Mouse (Mus musculus): ENCODE data around the gene Tomm20.

Gene Tomm20

GRCm38 (mm10) chr8:126901612-126902011 lies 44.0 kb downstream of the Tomm20 start:
- H3K36me3 ChIP-seq (ENCODE audit: insufficient read depth, low read length): no peaks in the 10 kb centered on the region
- no peak overlapping the region for H3K4me3 ChIP-seq (replicated peaks; ENCODE audit: low read length)
- TF ChIP-seq POU5F1 (IDR thresholded peaks at IDR 0.05; ENCODE audit: borderline replicate concordance, low read length) (no peak), NANOG (IDR thresholded peaks at IDR 0.05; ENCODE audit: borderline replicate concordance, low read length) (no peak), CTCF (conservative IDR thresholded peaks at IDR 0.05; ENCODE audit: low read length) (no peak)
- H3K4me1 ChIP-seq (replicated peaks; ENCODE audit: low read depth, low read length): peaks cover 5% of the 10 kb centered on the region
- peaks cover 2% of the 10 kb centered on the region; the same call in 1 of the 2 replicates for H3K27me3 ChIP-seq (ENCODE audit: insufficient read depth, low read length)
- no peaks in the 10 kb centered on the region for H3K9me3 ChIP-seq (ENCODE audit: low read length)

GRCm38 (mm10) chr8:126901049-126901448 lies 44.6 kb downstream of the Tomm20 start:
- Histone ChIP-seq H3K9me3 (ENCODE audit: low read length) (no peaks in the 10 kb centered on the region), H3K4me3 (replicated peaks; ENCODE audit: low read length) (no peak overlapping the region), H3K36me3 (ENCODE audit: insufficient read depth, low read length) (no peaks in the 10 kb centered on the region), H3K4me1 (replicated peaks; ENCODE audit: low read depth, low read length) (peaks cover 5% of the 10 kb centered on the region), H3K27me3 (ENCODE audit: insufficient read depth, low read length) (no peaks in the 10 kb centered on the region; the same call in 1 of the 2 replicates)
- TF ChIP-seq NANOG (IDR thresholded peaks at IDR 0.05; ENCODE audit: borderline replicate concordance, low read length): no peak
- TF ChIP-seq POU5F1 (IDR thresholded peaks at IDR 0.05; ENCODE audit: borderline replicate concordance, low read length): no peak
- no peak for TF ChIP-seq CTCF (conservative IDR thresholded peaks at IDR 0.05; ENCODE audit: low read length)

GRCm38 (mm10) chr8:126895133-126895532 lies 50.5 kb downstream of the Tomm20 start:
- TF ChIP-seq CTCF (conservative IDR thresholded peaks at IDR 0.05; ENCODE audit: low read length) (no peak), NANOG (IDR thresholded peaks at IDR 0.05; ENCODE audit: borderline replicate concordance, low read length) (no peak), POU5F1 (IDR thresholded peaks at IDR 0.05; ENCODE audit: borderline replicate concordance, low read length) (no peak)

GRCm38 (mm10) chr8:126887639-126888006 lies 58.0 kb downstream of the Tomm20 start:
- TF ChIP-seq CTCF (conservative IDR thresholded peaks at IDR 0.05; ENCODE audit: low read length): no peak
- no peak for TF ChIP-seq POU5F1 (IDR thresholded peaks at IDR 0.05; ENCODE audit: borderline replicate concordance, low read length)
- no peak for TF ChIP-seq NANOG (IDR thresholded peaks at IDR 0.05; ENCODE audit: borderline replicate concordance, low read length)
- Histone ChIP-seq H3K36me3 (ENCODE audit: insufficient read depth, low read length) (no peaks in the 10 kb centered on the region), H3K4me1 (replicated peaks; ENCODE audit: low read depth, low read length) (no peaks in the 10 kb centered on the region; the same call in 1 of the 2 replicates), H3K9me3 (ENCODE audit: low read length) (no peaks in the 10 kb centered on the region), H3K27me3 (ENCODE audit: insufficient read depth, low read length) (no peaks in the 10 kb centered on the region), H3K4me3 (replicated peaks; ENCODE audit: low read length) (no peak overlapping the region)

More at GRCm38 (mm10) chr8:126895133-126895532, 50.5 kb downstream of the Tomm20 start:
- H3K9me3 ChIP-seq (ENCODE audit: low read length): no peaks in the 10 kb centered on the region
- no peaks in the 10 kb centered on the region for H3K4me1 ChIP-seq (replicated peaks; ENCODE audit: low read depth, low read length)
- H3K27me3 ChIP-seq (ENCODE audit: insufficient read depth, low read length): no peaks in the 10 kb centered on the region; the same call in 1 of the 2 replicates
- H3K4me3 ChIP-seq (replicated peaks; ENCODE audit: low read length): no peak overlapping the region
- H3K36me3 ChIP-seq (ENCODE audit: insufficient read depth, low read length): no peaks in the 10 kb centered on the region

- no peak overlapping the region for H3K4me3 ChIP-seq (replicated peaks; ENCODE audit: low read length)
- TF ChIP-seq POU5F1 (IDR thresholded peaks at IDR 0.05; ENCODE audit: borderline replicate concordance, low read length) (no peak), NANOG (IDR thresholded peaks at IDR 0.05; ENCODE audit: borderline replicate concordance, low read length) (no peak), CTCF (conservative IDR thresholded peaks at IDR 0.05; ENCODE audit: low read length) (no peak)
- H3K4me1 ChIP-seq (replicated peaks; ENCODE audit: low read depth, low read length): no peaks in the 10 kb centered on the region; the same call in 1 of the 2 replicates
- no peaks in the 10 kb centered on the region for H3K36me3 ChIP-seq (ENCODE audit: insufficient read depth, low read length)
- 0 out of 2 replicates have a peak, but pooled peaks cover 3% of the 10 kb centered on the region for H3K9me3 ChIP-seq (ENCODE audit: low read length)
- H3K27me3 ChIP-seq (ENCODE audit: insufficient read depth, low read length): no peaks in the 10 kb centered on the region
Measured at GRCm38 (mm10) chr8:126886741-126887638, 58.7 kb downstream of the Tomm20 start.

GRCm38 (mm10) chr8:126885554-126886485 lies 59.8 kb downstream of the Tomm20 start:
- no peaks in the 10 kb centered on the region for H3K36me3 ChIP-seq (ENCODE audit: insufficient read depth, low read length)
- no peak overlapping the region for H3K4me3 ChIP-seq (replicated peaks; ENCODE audit: low read length)

GRCm38 (mm10) chr8:126884202-126884926 lies 61.3 kb downstream of the Tomm20 start:
- Histone ChIP-seq H3K4me3 (replicated peaks; ENCODE audit: low read length) (no peak overlapping the region), H3K36me3 (ENCODE audit: insufficient read depth, low read length) (no peaks in the 10 kb centered on the region), H3K4me1 (replicated peaks; ENCODE audit: low read depth, low read length) (no peaks in the 10 kb centered on the region; the same call in 1 of the 2 replicates), H3K27me3 (ENCODE audit: insufficient read depth, low read length) (no peaks in the 10 kb centered on the region), H3K9me3 (ENCODE audit: low read length) (0 out of 2 replicates have a peak, but pooled peaks cover 3% of the 10 kb centered on the region)
- TF ChIP-seq CTCF (conservative IDR thresholded peaks at IDR 0.05; ENCODE audit: low read length) (no peak), POU5F1 (IDR thresholded peaks at IDR 0.05; ENCODE audit: borderline replicate concordance, low read length) (no peak), NANOG (IDR thresholded peaks at IDR 0.05; ENCODE audit: borderline replicate concordance, low read length) (no peak)

More at GRCm38 (mm10) chr8:126885554-126886485, 59.8 kb downstream of the Tomm20 start:
- no peaks in the 10 kb centered on the region for H3K27me3 ChIP-seq (ENCODE audit: insufficient read depth, low read length)
- H3K4me1 ChIP-seq (replicated peaks; ENCODE audit: low read depth, low read length): no peaks in the 10 kb centered on the region; the same call in 1 of the 2 replicates
- 0 out of 2 replicates have a peak, but pooled peaks cover 3% of the 10 kb centered on the region for H3K9me3 ChIP-seq (ENCODE audit: low read length)
- TF ChIP-seq POU5F1 (IDR thresholded peaks at IDR 0.05; ENCODE audit: borderline replicate concordance, low read length) (no peak), NANOG (IDR thresholded peaks at IDR 0.05; ENCODE audit: borderline replicate concordance, low read length) (no peak), CTCF (conservative IDR thresholded peaks at IDR 0.05; ENCODE audit: low read length) (peak; percentile 44)

Data from E14TG2a.4 (cell line).